Mouse (Mus musculus): ENCODE results near the gene Gm42669. TPM values are rescaled to one million over a fixed set of nuclear protein-coding genes. Genes with fewer than 3 reads are reported as not detected.

The Gm42669 gene
- polyA plus RNA-seq, 1 experiment from 2014 or later, result not detected

DNA sequence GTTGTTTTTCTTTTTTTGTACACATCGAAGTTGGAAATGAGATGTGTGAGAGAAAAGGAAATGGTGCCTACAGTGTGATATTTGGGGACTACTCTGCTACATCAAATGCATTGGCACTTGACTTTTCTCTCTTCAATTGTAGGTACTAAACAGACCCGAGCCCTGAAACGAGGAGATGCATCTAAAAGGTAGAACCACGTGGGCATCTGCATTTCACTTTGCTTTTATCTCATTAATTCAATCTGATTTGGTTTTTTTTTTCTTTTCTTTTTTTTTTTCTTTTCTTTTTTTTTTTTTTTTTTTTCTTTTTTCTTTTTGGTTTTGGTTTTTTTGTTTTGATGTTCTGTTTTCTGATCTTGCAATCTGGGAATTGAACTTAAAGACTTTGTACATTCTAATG lies 91.0 kb downstream of the Gm42669 start:
- no peak for ATAC-seq (ENCODE audit: low read depth)
- Histone ChIP-seq H3K4me1 (ENCODE audit: control insufficient read depth, low read depth, low read length) (peaks cover 6% of the 10 kb centered on the region; the same call in 1 of the 2 replicates), H3K9ac (ENCODE audit: low read depth, low read length) (no peak overlapping the region), H3K36me3 (ENCODE audit: control insufficient read depth, insufficient read depth) (peaks cover 2% of the 10 kb centered on the region; the same call in 1 of the 2 replicates), H3K27ac (ENCODE audit: low read length) (no peak overlapping the region), H3K4me3 (ENCODE audit: low read depth, low read length) (peak overlapping the region; percentile 79), H3K27me3 (ENCODE audit: control insufficient read depth, insufficient read depth, low read depth, low read length) (no peaks in the 10 kb centered on the region), H3K4me2 (ENCODE audit: low read depth, low read length) (peak overlapping the region; percentile 86), H3K9me3 (replicated peaks; ENCODE audit: control insufficient read depth, low read length) (no peaks in the 10 kb centered on the region)
- WGBS (ENCODE audit: insufficient replicate concordance), result 14% methylated on average over 4 of the region's 4 CpGs

DNA sequence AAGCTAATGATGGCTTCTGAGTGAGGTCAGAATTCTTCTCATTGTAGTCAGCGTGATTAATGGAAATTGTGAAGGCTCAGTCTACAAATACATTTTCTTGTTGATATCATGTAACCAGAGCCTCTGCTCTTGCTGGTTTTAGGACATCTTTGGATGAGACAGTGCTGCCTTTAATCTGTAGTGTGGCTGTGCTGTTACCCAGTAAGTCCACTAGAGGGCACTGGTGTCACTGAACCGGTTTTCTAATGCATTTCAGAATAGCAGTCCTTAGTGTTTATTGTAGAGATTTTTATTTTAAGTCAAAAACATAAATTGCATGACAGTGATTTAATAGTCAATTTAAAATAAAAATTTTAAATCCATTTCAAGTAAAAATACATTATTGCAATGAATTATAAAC lies 103.8 kb downstream of the Gm42669 start:
- H3K9me3 ChIP-seq (replicated peaks; ENCODE audit: control insufficient read depth, low read length), result no peaks in the 10 kb centered on the region
- no peak overlapping the region for H3K27ac ChIP-seq (ENCODE audit: low read length)
- no peak overlapping the region for H3K4me3 ChIP-seq (ENCODE audit: low read depth, low read length)
- H3K36me3 ChIP-seq (ENCODE audit: control insufficient read depth, insufficient read depth), result no peaks in the 10 kb centered on the region
- H3K27me3 ChIP-seq (ENCODE audit: control insufficient read depth, insufficient read depth, low read depth, low read length), result no peaks in the 10 kb centered on the region
- H3K4me2 ChIP-seq (ENCODE audit: low read depth, low read length), result no peak overlapping the region
- no peak; the same call in 1 of the 2 replicates for ATAC-seq (ENCODE audit: low read depth)
- WGBS (ENCODE audit: insufficient replicate concordance), result 4% methylated on average over 2 of the region's 2 CpGs
- H3K9ac ChIP-seq (ENCODE audit: low read depth, low read length), result no peak overlapping the region
- H3K4me1 ChIP-seq (ENCODE audit: control insufficient read depth, low read depth, low read length), result no peaks in the 10 kb centered on the region

DNA sequence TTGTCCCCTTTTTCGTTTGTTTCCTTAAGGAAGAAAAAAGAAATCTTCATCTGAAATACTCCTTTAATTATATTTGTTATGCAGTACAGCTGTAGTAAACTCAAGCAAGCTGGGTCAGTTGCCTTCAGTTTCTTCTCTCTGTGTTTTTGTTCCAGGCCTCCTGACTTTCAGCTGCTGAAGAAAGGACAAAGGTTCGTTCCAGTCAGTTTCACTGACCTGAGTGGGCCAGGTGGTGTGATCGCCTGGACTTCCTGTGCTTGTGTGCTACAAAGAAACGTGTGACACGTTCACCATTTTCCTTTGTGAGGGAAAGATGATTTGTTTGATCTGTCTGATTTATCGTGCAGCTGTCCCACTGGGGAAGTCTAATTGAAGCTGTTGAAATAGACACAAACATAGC lies 110.6 kb downstream of the Gm42669 start:
- Histone ChIP-seq H3K27ac (ENCODE audit: low read length) (no peak overlapping the region), H3K9ac (ENCODE audit: low read depth, low read length) (no peak overlapping the region), H3K4me3 (ENCODE audit: low read depth, low read length) (no peak overlapping the region), H3K36me3 (ENCODE audit: control insufficient read depth, insufficient read depth) (no peaks in the 10 kb centered on the region), H3K27me3 (ENCODE audit: control insufficient read depth, insufficient read depth, low read depth, low read length) (no peaks in the 10 kb centered on the region), H3K4me1 (ENCODE audit: control insufficient read depth, low read depth, low read length) (no peaks in the 10 kb centered on the region), H3K4me2 (ENCODE audit: low read depth, low read length) (no peak overlapping the region), H3K9me3 (replicated peaks; ENCODE audit: control insufficient read depth, low read length) (no peaks in the 10 kb centered on the region)
- WGBS (ENCODE audit: insufficient replicate concordance), result 70% methylated on average over 6 of the region's 6 CpGs
- no peak for ATAC-seq (ENCODE audit: low read depth)

DNA sequence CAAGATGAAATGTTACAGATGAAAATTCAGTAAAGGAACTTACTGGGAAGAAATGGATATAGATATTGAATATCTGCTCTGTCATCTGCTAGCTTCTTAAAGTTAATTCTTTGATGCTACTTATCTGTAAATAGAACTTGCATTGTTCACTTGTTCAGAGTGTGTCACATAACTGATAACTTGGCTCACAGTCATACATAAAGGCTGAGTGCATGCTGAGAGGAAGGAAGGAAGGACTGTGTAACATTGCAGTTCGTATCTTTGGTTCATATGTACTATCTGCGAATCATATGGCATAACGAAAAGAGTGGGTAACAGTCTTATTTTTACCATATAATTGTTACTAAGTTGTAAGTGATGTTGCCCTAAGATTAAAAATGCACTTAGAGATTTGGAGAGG lies 113.9 kb downstream of the Gm42669 start:
- no peaks in the 10 kb centered on the region for H3K4me1 ChIP-seq (ENCODE audit: control insufficient read depth, low read depth, low read length)
- 34% methylated on average over 3 of the region's 3 CpGs for WGBS (ENCODE audit: insufficient replicate concordance)
- H3K9ac ChIP-seq (ENCODE audit: low read depth, low read length), result no peak overlapping the region
- H3K4me2 ChIP-seq (ENCODE audit: low read depth, low read length), result no peak overlapping the region
- no peak overlapping the region for H3K27ac ChIP-seq (ENCODE audit: low read length)
- peak; percentile 62 for ATAC-seq (ENCODE audit: low read depth)
- H3K9me3 ChIP-seq (replicated peaks; ENCODE audit: control insufficient read depth, low read length), result no peaks in the 10 kb centered on the region
- no peak overlapping the region for H3K4me3 ChIP-seq (ENCODE audit: low read depth, low read length)
- no peaks in the 10 kb centered on the region for H3K27me3 ChIP-seq (ENCODE audit: control insufficient read depth, insufficient read depth, low read depth, low read length)
- no peaks in the 10 kb centered on the region for H3K36me3 ChIP-seq (ENCODE audit: control insufficient read depth, insufficient read depth)

Other genes with a start within 250 kb of the Gm42669 start
- gene Tgfbr3, start 218.0 kb upstream of the Gm42669 start, polyA plus RNA-seq (2015; fragmentation: Nextera tagmentation; extraction: Ambion mirVana), result 6.5 and 6.8 TPM in 2 replicates
- gene Brdt, start 176.5 kb upstream of the Gm42669 start, polyA plus RNA-seq (2015; fragmentation: Nextera tagmentation; extraction: Ambion mirVana), result 0.22 TPM in 2 replicates
- gene Ephx4, start 104.9 kb upstream of the Gm42669 start, polyA plus RNA-seq (2015; fragmentation: Nextera tagmentation; extraction: Ambion mirVana), result not detected in 2 replicates
- not detected in 2 replicates for gene Lpcat2b, start 76.1 kb upstream of the Gm42669 start, polyA plus RNA-seq (2015; fragmentation: Nextera tagmentation; extraction: Ambion mirVana)
- gene Btbd8, start 69.6 kb upstream of the Gm42669 start, polyA plus RNA-seq (2015; fragmentation: Nextera tagmentation; extraction: Ambion mirVana), result 0.99 and 1.1 TPM in 2 replicates
- 0.11 TPM in 1 of 2 replicates, not detected in the other for gene 1700028K03Rik, start 27.1 kb downstream of the Gm42669 start, polyA plus RNA-seq (2015; fragmentation: Nextera tagmentation; extraction: Ambion mirVana)
- gene Rpap2, start 89.8 kb downstream of the Gm42669 start, polyA plus RNA-seq (2015; fragmentation: Nextera tagmentation; extraction: Ambion mirVana), result 5.2 and 5.4 TPM in 2 replicates
- 6.5 and 6.9 TPM in 2 replicates for gene Glmn, start 90.3 kb downstream of the Gm42669 start, polyA plus RNA-seq (2015; fragmentation: Nextera tagmentation; extraction: Ambion mirVana)
- 1.4 and 1.5 TPM in 2 replicates for gene Gfi1, start 218.4 kb downstream of the Gm42669 start, polyA plus RNA-seq (2015; fragmentation: Nextera tagmentation; extraction: Ambion mirVana)

All from liver, embryonic 16.5 days (tissue).